Mouse (Mus musculus): ENCODE data around the gene Creb3l4. TPM values are rescaled to one million over a fixed set of nuclear protein-coding genes. Genes with fewer than 3 reads are reported as not detected.
A peak's percentile ranks its signal among the peaks of the same experiment; 100 is the strongest.
"Not testable (repeated sequence)": the region's sequence is repeated elsewhere in the genome, so short reads cannot be mapped to it uniquely, and the experiment has no call there.

Gene Creb3l4
- total RNA-seq, 2 experiments from 2014 or later: 0.27 to 0.39 TPM

- DNase-seq: no peak
- intact Hi-C loops (cut with DNase I; ENCODE audit: low total_unique reads): loop anchor here (10.0 kb wide), 1 partner anchor 108 kb away; no protein-coding TSS in a partner anchor
Measured at GRCm38 (mm10) chr3:90266901-90267775, 23.8 kb upstream of the Creb3l4 start.

DNA sequence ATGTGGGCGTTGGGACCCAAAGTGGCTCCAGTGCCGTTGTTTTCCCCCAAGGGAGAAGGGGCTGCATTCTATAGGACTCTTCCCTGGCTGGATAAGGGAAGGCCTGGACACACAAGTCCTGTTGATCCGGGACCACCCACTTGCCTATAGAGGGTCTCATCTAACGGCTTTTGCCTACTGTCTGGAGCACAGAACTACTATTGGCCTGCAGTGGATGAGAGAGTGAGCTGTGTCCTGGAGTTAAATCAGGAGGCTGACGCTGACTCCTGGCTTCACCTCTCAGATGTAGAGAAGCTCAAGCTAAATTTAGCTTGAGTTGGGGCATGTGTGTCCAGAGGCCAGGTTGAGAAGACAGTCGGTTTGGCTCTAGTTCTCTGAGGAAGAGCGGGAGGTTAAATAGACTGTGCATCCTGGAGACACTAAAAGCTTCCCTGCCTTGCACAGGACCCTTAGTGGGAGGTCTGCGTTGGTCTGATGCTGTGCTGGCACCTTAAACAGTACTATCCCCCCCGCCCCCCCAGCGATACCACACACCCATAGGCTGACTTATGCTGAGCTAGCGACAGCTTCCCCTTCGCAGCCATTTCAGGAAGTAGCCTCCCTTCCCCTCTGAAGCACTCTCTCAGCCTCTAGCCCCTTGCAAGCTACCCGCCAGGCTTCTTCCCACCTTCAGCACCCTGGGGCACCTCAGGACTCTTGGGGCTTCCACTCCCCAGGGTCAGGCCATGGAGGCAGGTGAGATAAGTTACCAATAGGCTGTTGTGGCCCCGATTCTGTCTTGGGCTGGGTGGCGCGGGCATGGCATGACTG, 22.8 kb upstream of the Creb3l4 start:
- intact Hi-C loops (cut with DNase I; ENCODE audit: low total_unique reads): loop anchor here (10.0 kb wide), 1 partner anchor 109 kb away; no protein-coding TSS in a partner anchor
- DNase-seq: peak; percentile 57

DNA sequence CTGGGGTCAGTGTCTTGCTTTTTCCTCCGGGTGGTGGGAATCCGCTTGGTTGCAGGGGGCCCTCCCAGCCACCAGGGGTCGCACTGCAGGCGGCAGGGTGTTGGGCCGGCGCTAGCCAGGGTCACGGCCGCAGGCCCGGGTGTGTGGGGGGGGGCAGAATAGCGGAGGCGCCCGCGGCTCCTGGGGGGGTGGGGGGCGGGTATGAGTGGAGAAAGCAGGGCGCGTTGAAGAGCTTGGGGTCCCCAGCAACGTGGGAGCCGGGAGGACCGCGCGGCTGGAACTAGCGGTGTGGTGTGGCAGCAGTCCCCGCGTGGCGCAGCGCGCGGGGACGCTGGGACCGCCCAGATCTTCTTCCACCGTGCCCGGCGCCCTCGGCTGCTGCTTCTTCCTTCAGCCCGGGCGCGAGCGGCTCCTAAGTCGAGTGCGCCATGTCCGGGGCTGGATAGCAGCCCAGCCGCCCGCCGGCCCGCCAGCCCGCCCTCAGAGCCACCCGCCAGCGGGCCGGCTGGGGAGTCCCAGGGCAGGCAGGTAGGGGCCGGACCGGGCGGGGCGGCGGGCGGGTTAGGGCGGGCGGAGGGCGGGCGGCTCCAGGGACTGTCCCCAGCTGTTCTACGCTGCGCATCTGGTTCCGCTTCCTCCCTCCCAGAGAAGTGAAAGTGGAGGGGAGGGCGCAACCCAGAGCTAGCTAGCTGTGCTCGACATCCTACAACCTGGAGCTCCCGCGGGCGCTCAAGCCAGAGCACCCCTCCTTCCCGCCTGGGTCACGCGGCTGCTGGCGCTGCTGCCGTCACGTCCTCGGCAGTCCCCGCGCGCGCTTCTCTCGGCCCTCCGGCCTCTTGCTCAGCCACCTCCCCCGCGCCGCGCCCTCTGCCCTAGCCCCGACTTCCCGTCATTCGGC, 22.0 kb upstream of the Creb3l4 start, which contains the start of gene Dennd4b:
Gene Dennd4b (plus strand): TSS at position 152 of the 898 bp plus-strand sequence.
- DNase-seq: peak; percentile 95
- intact Hi-C loops (cut with DNase I; ENCODE audit: low total_unique reads): loop anchor here (10.0 kb wide), 1 partner anchor 110 kb away; no protein-coding TSS in a partner anchor

GRCm38 (mm10) chr3:90264687-90265033, 21.3 kb upstream of the Creb3l4 start:
- intact Hi-C loops (cut with DNase I; ENCODE audit: low total_unique reads): loop anchor here (10.0 kb wide), 1 partner anchor 110 kb away; no protein-coding TSS in a partner anchor
- no peak for DNase-seq

- intact Hi-C loops (cut with DNase I; ENCODE audit: low total_unique reads): loop anchor here (10.0 kb wide), 1 partner anchor 112 kb away; no protein-coding TSS in a partner anchor
- no peak for DNase-seq
Measured at GRCm38 (mm10) chr3:90263121-90263771, 19.9 kb upstream of the Creb3l4 start.

- intact Hi-C loops (cut with DNase I; ENCODE audit: low total_unique reads): no loop called here
- no peak for DNase-seq
Measured at GRCm38 (mm10) chr3:90258521-90258920, 15.2 kb upstream of the Creb3l4 start.

DNA sequence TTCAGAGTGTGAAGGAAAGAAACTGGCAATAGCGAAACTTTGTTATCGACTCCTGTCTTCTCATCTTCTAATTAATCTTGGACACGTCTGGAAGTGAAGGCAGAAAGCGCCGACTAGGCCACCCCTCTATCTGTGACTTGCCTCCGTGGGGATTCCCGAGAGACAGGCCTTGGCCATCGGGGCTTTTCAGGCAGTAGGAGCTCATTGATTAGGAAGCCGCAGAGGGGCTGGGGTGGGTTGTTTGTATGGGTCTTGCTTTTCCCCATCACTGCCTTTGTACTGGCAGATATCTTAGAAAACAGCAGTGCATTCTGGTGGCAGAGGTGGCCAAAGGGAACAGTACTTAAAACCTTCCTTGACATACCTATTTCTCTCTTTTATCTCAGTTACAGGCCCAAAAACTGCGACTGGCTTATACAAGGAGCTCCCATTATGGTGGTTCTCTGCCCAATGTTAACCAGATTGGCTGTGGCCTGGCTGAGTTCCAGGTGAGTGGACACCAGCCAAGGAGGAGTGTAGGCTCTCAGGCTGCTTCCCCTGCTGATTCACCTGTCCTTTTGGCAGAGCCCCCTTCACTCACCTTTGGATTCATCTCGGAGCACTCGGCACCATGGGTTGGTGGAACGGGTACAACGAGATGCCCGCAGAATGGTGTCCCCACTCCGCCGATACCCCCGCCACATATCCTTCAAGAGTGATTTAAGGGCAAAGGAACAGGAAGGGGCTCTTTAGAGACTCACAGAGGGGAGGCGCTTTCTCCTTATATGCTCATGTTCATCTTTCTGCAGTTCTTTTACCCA, 13.6 kb upstream of the Creb3l4 start:
- intact Hi-C loops (cut with DNase I; ENCODE audit: low total_unique reads): no loop called here
- no peak for DNase-seq

- no peak for DNase-seq
- intact Hi-C loops (cut with DNase I; ENCODE audit: low total_unique reads): no loop called here
Measured at GRCm38 (mm10) chr3:90255784-90256353, 12.6 kb upstream of the Creb3l4 start.

DNA sequence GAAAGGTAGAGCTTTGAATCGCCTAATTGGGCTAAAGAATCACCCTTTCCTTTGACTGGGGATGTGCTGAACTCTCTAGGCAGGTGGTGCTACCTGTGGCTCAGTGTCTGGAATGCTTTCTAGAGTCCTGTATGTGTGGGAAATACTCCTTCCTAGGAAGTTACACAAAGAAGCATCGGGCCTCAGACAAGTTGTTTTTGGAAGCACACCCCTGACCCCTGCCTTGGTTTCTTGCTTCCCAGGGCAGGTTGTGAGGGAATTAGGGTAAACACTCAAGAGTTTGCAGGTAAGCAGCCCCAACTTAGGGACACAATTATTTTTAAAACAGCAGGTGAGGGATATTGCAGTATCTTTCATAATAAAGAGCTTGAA, 11.9 kb upstream of the Creb3l4 start:
- DNase-seq: no peak
- intact Hi-C loops (cut with DNase I; ENCODE audit: low total_unique reads): no loop called here

DNA sequence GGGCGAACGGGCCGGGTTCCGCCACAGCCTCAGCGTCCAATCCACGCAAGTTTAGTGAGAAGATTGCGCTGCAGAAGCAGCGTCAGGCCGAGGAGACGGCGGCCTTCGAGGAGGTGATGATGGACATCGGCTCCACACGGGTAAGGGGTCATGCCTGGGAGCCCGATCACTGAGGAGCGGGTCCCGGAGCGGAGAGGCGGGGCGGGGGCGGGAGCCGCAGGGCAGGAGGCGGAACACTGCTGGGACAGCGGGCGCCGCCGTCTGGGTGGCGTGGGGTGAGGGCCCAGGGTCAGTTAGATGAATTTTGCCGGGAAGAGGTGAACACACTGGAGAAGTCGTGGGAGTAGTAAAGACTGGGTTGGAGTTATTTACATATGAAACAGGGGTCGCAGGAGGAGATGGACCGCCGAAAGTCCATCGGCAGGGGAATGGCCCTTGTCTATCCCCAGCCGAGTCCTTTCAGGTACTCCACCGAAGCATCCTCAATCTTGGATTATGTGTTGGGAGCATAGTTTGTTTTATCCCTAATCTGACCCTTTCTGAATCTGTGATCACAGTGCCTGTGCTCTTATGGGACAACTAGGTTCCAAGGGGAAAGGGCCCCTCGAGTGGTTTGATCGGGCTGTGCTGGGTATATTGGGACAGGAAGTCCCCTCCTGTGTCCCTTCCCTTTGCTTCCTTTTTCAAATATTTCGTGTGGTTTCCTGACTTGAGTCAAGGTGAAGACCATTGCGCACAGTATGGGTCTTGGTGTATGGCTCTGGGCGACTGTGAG, 11.3 kb upstream of the Creb3l4 start:
- intact Hi-C loops (cut with DNase I; ENCODE audit: low total_unique reads): no loop called here
- DNase-seq: peak; percentile 49

- intact Hi-C loops (cut with DNase I; ENCODE audit: low total_unique reads): no loop called here
- DNase-seq: peak; percentile 95
Measured at GRCm38 (mm10) chr3:90253653-90254418, 10.5 kb upstream of the Creb3l4 start, which contains the start of gene Crtc2. Gene Crtc2, plus strand, starts transcription at chr3:90254163.

DNA sequence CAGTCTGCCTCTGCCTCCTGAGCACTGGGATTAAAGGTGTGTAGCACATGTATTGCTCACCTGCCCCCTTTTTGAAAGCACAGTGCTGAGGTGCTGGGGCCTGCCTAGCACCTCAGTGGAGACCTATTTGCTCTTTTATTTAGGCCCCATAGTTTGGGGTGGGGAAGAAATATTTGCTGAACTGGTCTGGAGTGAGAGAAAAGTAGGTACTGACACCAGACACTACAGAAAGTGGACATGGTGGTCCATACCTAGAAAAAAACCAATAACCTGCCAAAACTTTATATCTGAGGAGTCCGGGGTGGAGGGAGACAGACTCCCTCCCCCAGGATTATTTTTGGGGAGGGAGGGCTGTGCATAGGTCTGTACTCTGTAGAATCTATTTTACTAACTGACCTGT, 9.9 kb upstream of the Creb3l4 start:
- intact Hi-C loops (cut with DNase I; ENCODE audit: low total_unique reads); DNase-seq: not testable (repeated sequence)

GRCm38 (mm10) chr3:90252659-90253058, 9.3 kb upstream of the Creb3l4 start:
- DNase-seq; intact Hi-C loops (cut with DNase I; ENCODE audit: low total_unique reads): not testable (repeated sequence)

DNA sequence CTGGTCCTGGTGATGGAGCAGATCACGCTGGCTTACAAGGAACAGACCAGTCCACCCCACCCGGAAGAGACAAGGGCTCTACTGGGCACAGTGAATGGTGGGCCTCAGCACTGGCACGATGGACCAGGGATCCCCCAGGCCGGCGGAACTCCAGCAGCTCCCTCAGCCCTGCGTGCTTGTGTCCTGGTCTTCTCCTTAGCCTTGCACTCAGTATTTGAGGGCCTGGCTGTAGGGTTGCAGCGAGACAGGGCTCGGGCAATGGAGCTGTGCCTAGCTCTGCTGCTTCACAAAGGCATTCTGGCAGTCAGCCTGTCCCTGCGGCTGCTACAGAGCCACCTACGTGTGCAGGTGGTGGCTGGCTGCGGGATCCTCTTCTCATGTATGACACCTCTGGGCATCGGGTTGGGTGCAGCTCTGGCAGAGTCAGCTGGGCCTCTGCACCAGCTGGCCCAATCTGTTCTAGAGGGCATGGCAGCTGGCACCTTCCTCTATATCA, 8.5 kb upstream of the Creb3l4 start:
- intact Hi-C loops (cut with DNase I; ENCODE audit: low total_unique reads); DNase-seq: not testable (repeated sequence)

DNA sequence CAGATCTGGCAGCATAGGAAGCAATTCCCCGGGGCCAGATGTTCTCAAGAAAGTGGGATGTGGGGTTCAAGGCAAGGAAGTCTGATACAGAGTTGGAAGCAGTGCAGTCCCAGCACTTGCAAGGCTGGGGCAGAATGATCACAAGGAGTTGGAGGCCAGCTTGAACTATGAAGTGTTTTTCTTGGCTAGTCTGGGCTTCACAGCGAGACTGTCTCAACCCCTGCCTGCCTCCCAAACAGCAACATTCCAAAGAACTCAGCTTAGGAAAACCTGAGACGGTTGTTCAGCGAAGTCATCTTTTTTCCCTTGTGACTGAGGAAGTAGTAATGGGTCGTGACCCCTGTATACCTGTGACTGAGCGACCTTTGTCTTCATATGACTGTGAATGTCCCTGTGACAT, 7.5 kb upstream of the Creb3l4 start:
- intact Hi-C loops (cut with DNase I; ENCODE audit: low total_unique reads): no loop called here
- DNase-seq: no peak

DNA sequence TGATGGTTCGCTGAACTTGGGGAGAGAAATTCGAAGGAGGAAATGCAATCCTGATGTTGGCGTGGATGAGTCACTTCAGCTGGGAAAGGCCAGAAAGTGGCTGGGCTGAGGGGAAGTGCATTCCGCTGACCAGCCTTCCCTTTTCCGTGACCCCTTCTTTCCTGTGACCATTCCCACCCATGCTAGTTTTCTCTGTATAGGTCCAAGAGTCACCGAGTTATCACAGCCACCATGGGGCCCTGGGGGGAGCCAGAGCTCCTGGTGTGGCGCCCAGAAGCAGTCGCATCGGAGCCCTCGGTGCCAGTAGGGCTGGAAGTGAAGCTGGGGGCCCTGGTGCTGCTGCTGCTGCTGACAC, 5.4 kb upstream of the Creb3l4 start:
- DNase-seq: peak; percentile 28
- intact Hi-C loops (cut with DNase I; ENCODE audit: low total_unique reads): no loop called here
